Mouse (Mus musculus) liver, embryonic 13.5 days (tissue): ENCODE measurements around the gene Gm21788. TPM values are rescaled to one million over a fixed set of nuclear protein-coding genes. Genes with fewer than 3 reads are reported as not detected.
"Not testable (repeated sequence)": the region's sequence is repeated elsewhere in the genome, so short reads cannot be mapped to it uniquely, and the experiment has no call there.

ENCODE experiments used
- ATAC-seq: fragments of 200-750 bp; cut with Nextera tagmentation; 2 replicates; pipeline ENCODE4 v1.8.0; 2017; ENCODE audit warnings: low read depth, mild to moderate bottlenecking, moderate number of reproducible peaks, moderate library complexity
- DNase-seq: peaks from one replicate; pipeline ENCODE4 v3.0.0; 2022
- H3K27ac ChIP-seq: fragments of 300-500 bp; sonication (generic); 2 replicates; pipeline ENCODE4 v1.5.1; 2015; ENCODE audit warnings: moderate library complexity, mild to moderate bottlenecking, inconsistent platforms
- H3K27me3 ChIP-seq: fragments of 300-500 bp; sonication (generic); 2 replicates; pipeline ENCODE4 v1.6.1; 2015; ENCODE audit warnings: mild to moderate bottlenecking, inconsistent platforms
- H3K36me3 ChIP-seq: fragments of 300-500 bp; sonication (generic); 2 replicates; pipeline ENCODE4 v1.6.1; 2015; ENCODE audit warnings: mild to moderate bottlenecking, inconsistent platforms
- H3K4me1 ChIP-seq: fragments of 300-500 bp; sonication (generic); replicated peaks from 2 replicates; pipeline ENCODE4 v1.6.1; 2015; ENCODE audit warnings: inconsistent platforms
- H3K4me2 ChIP-seq: fragments of 300-500 bp; sonication (generic); 2 replicates; pipeline ENCODE4 v1.6.1; 2015; ENCODE audit warnings: inconsistent platforms, mild to moderate bottlenecking, moderate library complexity
- H3K4me3 ChIP-seq: fragments of 300-500 bp; sonication (generic); replicated peaks from 2 replicates; pipeline ENCODE4 v1.5.1; 2015; ENCODE audit warnings: mild to moderate bottlenecking, inconsistent platforms
- H3K9ac ChIP-seq: fragments of 300-500 bp; sonication (generic); 2 replicates; pipeline ENCODE4 v1.6.1; 2015; ENCODE audit warnings: mild to moderate bottlenecking, inconsistent platforms
- H3K9me3 ChIP-seq: fragments of 300-500 bp; sonication (generic); replicated peaks from 2 replicates; pipeline ENCODE4 v1.6.1; 2016; ENCODE audit warnings: inconsistent platforms
- WGBS: fragments of 180-500 bp; shearing (Covaris S2); methylation state at CpG from one replicate; pipeline ENCODE4 v1.1.7; 2015; ENCODE audit not compliant: insufficient replicate concordance; 5-methylcytosine and 5-hydroxymethylcytosine counted together
- polyA plus RNA-seq: library from polyadenylated mRNA; unstranded; fragments of >200 nt; fragmentation: Nextera tagmentation; extraction: Ambion mirVana; gene quantifications from 2 replicates; pipeline ENCODE4 v1.2.1, GENCODE M21; 2015

Gm21788 gene
- not detected in 2 replicates for polyA plus RNA-seq

GRCm38 (mm10) chrY:7404710-7405109 is at the start of gene Gm21788:
Gm21788 (plus strand) TSS chrY:7405010.
- not testable (repeated sequence) for H3K36me3 ChIP-seq, ATAC-seq, H3K27ac ChIP-seq, H3K9me3 ChIP-seq, H3K9ac ChIP-seq, H3K4me3 ChIP-seq, H3K27me3 ChIP-seq, H3K4me2 ChIP-seq, H3K4me1 ChIP-seq, DNase-seq
- no CpG with 5 or more reads among the region's 3 CpGs for WGBS

Other genes with a start within 250 kb of the Gm21788 start
- not detected in 2 replicates for gene Gm21244, start 235.7 kb upstream of the Gm21788 start, polyA plus RNA-seq
- gene Gm28998, start 151.2 kb upstream of the Gm21788 start, polyA plus RNA-seq, result not detected in 2 replicates
- not detected in 2 replicates for gene Gm20826, start 233.5 kb downstream of the Gm21788 start, polyA plus RNA-seq